Mouse (Mus musculus): ENCODE results near the gene Kcnj9. TPM values are rescaled to one million over a fixed set of nuclear protein-coding genes. Genes with fewer than 3 reads are reported as not detected.

The Kcnj9 gene
- not detected for polyA plus RNA-seq (2017; shearing (Covaris generic))

DNA sequence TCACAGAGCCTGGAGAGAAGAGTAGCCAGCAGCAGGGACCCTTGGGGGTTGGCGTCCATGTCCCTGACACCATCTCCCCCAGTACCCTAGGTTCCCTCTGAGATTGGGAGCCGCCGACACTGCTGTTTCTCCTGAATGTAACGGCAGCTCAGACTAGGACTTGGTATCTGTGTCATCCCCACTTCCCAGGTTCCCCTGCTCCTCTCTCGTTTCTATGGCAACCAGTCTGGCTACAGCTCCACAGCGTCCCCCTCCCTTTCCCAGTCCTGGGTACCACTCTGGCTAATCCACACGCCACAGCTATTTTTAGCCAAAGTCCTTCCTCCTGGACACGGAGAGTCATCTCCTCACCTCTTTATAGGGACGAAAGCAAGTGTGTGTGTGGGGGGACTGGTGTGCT is at the start of gene Kcnj9:
Kcnj9 (minus strand) TSS at position 188 of the 400 bp plus-strand sequence.
- ATAC-seq = no peak

DNA sequence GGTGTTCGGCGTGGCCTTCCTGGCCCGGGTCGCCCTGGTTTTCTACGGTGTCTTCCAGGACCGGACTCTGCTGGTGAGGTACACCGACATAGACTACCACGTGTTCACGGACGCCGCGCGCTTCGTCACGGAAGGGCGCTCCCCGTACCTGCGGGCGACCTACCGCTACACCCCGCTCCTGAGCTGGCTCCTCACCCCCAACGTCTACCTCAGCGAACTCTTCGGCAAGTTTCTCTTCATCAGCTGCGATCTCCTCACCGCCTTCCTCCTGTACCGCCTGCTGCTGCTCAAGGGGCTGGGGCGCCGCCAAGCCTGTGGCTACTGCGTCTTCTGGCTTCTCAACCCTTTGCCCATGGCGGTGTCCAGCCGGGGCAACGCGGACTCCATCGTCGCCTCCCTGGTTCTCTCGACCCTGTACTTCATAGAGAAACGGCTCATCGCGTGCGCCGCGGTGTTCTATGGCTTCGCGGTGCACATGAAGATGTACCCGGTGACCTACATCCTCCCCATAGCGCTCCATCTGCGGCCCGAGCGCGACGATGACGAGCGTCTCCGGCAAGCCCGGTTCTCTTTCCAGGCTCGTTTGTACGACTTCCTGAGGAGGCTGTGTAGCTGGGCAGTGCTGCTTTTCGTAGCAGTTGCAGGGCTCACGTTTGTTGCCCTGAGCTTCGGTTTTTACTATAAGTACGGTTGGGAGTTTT is 47.8 kb upstream of the Kcnj9 start:
- ATAC-seq = peak; percentile 44

DNA sequence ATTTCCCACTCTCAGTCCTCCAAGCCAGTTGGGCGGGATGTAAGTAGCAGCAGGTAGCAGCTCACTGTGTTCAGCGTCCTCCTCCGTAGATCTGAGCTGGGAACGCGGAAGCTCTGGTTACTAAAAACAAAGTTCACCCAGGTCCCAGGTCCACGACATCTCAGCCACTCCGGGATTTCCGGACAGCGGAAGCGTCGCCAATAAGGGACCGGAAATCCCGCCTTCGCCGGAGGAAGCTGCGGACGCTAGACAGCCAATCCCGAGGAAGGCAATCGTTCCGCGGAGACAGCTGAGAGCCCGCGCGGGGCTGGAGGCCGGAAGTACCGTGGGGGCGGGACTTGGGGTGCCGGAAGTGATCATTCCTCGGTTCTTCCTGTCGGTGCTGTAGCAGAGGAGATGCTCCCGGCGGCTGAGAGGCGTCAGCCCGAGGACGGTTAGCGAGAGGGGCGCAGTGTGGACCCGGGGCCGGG is 47.1 kb upstream of the Kcnj9 start, which contains the start of gene Pigm:
Pigm (plus strand) TSS at position 349 of the 470 bp plus-strand sequence.
- peak; percentile 93 for ATAC-seq

DNA sequence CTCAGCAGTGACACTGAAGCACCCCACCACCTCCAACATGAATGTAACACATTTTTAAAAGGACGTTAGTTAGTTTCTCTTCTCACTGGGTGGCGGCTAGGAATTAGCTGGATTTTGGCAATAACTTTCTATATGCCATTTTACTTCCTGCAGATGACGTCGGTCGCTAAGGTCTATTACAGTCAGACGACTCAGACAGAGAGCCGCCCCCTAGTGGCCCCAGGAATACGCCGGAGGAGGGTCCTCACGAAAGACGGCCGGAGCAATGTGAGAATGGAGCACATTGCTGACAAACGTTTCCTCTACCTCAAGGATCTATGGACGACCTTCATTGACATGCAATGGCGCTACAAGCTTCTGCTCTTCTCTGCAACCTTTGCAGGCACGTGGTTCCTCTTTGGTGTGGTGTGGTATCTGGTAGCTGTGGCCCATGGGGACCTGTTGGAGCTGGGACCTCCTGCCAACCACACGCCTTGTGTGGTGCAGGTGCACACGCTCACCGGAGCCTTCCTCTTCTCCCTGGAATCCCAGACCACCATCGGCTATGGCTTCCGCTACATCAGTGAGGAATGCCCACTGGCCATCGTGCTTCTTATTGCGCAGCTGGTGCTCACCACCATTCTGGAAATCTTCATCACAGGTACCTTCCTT is 39.8 kb upstream of the Kcnj9 start:
- ATAC-seq = peak; percentile 97

DNA sequence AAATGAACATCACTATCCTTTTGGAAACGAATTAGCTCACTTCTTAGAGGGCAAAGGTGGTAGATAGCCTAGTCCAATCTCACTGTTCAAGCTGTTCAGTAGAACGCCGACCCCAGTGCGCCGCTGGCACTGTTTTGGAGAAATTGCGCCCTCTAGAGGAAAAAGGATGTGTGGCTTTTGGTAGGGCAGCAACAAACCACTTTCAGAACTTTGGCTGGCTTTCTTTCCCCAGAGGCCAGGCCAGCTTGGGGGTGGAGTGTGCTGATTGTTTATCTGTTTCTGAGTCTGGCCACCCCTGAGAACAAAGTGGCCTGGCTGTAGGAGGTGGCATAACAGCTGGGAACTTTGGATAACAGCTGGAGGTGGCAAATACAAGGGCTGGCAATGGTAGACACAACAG is 35.6 kb upstream of the Kcnj9 start:
- no peak for ATAC-seq

DNA sequence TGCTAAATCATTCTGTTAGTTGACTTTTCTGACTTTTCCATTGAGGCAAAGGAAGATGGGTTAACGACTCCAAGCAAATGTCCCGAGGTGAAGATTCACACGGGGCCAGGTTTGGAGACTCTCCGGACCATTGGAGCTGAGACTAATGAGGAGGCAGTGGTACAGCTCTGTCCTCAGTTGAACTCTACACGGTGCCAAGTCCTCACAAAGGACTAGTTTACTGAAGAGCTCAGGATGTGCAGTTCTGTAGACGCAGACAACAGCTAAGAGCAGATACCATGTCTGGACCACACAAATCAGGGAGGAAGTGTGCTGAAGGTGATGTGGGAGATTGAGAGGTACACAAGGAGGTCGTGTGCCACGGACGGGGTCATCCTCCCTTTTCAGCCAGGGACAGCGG is 29.2 kb upstream of the Kcnj9 start:
- ATAC-seq = no peak

DNA sequence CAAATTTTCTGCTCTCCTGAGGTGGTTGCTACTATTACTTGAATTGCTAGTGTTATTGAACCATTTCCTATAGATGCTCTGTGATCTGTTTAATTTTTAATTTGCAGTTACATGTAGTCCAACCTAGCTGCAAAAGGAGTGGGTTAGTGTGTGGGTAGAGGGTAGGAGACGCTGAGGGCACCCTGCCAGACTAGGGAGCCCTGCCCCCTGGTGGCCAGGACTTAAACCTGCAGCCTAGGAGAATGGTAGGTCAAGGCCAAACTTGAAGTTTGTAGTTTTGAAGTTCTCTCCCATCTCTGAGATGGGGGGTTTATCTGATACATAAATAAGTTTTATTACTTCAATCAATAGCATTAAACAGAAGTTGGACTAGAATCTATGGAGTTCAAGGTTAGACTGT is 28.4 kb upstream of the Kcnj9 start:
- peak; percentile 90 for ATAC-seq

DNA sequence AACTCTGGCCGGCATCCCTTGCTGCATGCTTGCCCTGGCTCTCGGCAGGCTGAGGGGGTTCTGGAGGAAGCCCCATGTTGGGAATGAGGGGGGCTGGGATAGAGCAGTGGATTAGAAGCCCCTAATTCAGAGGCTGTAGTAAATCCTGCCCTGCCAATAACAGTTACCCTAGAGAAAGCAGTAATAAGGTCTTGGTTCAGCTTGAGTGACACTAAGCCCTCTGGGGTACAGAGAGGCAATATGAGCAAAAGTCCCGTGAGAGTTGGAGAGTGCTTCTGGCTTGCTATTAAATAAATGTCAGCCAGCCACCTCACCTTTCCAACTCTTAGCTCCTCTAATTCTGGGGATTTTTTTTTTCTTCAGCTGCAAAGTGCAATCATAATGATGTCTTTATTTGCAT is 26.2 kb upstream of the Kcnj9 start:
- ATAC-seq = no peak

DNA sequence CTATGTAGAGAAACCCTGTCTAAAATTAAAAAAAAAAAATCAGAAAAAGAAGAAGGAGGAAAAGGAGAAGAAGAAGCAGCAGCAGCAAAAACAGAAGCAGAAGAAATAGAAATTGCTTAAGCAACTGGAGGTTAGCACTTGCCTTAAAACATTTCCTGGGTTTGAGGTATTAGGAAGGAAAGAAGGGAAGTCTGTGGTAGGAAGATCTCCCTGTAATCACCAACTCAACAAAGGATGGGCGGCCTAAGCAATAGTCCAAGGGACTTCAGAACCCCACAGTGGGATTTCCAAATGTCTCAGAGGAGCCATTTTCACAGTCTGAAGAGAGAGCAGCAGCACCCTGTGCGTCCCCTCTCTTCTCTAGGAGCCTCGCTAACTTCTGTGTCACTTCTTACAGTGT is 23.3 kb upstream of the Kcnj9 start:
- ATAC-seq = no peak

DNA sequence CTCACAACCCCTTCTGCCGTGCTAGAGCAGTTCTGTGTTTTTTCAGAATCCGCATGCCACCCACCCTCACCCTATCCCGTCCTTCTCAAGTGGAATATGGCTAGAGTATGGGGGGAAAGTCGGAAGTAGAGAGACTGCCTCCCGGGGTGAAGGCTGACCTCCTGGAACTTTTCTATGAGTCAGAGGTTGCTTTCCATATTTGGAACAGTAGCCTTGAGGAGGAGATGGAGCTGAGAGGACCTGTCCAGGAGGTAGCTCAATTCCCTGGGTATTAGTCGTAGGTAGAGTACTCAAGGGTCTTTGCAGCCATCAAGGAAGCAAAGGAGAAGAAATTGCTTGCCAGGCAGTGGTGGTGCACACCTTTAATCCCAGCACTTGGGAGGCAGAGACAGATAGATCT is 22.9 kb upstream of the Kcnj9 start:
- ATAC-seq = no peak

DNA sequence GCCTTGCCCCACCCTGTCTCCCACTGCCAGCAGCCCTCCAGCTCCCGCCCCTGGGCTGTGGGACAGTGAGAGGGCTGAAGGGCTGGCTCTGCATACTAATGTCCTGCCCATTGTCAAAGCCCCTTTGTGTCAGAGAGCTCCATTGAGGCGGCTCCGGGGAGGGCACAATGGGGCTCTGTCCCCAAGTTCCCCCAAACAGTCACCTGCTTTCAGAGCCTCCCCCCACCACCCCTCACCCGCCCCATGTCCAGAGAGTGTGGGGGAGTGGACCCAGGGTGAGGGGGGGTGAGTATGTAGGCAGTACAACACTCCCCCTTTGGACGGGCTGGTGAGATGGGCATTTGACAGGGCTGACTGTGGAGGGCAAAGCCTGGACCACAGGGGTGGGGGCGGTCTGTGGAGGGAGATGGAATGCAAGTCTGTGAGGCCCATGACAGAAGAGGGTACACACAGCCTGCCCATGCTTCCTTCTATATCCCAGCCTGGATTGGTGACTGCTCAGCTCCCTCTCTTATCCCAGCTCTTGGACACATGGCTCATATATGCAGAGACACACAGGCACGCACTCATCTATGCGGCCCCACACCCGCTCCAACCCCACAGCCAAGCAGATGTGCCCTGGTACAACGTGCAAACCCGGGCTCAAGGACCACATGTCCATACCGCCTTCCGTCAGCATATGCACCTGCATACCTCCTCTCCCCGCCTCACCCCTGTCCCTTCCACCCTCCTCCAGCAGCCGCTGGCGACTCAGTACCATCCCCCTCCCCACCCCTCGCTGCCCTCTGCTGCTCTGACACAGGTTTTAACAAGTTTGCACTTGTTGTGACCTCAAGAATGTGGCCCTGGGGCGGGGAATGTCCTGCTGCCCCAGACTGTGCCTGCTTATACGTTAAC is 21.0 kb upstream of the Kcnj9 start:
- ATAC-seq = no peak

DNA sequence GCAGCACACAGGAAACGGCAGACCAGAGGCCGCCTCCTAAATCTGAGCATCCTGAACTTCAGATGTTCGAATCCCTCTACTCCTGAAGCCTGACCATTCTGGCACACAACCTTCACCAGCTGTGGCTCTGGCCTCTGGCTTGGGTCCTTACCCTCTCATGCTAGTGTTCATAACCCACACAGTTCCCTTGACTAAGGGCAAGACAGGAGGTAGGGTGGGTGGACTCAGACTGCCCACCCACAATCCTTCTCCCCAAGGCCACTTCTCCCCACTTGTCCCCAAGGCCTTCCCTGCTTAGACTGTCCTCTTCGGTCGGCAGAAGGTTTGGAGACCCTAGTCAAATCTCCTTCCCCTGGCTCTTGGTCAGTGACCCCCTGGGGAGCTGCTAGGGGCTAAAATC is 20.4 kb upstream of the Kcnj9 start:
- ATAC-seq = no peak

DNA sequence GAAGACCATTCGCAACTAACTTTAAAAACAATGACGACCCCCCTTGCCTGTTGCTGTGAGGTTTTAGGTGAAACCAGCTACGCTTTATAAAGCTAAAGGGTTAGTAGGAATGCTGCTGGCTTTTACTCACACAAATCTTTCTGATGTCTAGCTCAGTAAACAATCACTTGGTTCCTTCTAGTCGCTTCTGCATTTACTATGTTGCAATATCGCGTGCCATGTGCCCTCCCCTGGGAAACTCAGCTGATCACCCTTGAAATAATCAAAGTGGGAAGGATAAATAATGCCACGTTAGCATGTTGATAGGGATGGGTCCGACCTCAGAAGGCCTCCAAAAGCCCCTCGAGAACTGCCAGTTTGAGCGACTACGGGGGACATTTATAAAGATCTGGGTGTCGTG is 18.3 kb upstream of the Kcnj9 start:
- no peak for ATAC-seq

DNA sequence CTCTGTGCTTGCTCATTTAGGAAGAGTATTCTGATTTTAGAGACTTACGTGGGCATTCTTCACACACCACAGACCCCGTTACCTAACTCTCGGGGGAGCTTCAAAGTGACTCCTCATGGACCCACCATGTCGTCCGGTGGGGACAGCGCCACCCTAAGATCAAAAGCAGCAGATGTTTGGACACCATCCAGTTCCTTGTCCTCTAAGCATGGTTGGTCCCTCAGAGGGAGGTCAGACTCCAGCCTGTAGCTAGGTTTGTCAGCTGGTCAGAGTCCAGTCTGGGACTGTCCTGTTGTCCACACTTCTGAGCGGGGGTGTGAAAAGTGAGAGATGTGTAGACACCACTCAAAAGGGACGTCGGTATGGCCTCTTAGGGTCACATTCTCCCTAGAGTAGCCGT is 17.6 kb upstream of the Kcnj9 start:
- ATAC-seq = no peak

DNA sequence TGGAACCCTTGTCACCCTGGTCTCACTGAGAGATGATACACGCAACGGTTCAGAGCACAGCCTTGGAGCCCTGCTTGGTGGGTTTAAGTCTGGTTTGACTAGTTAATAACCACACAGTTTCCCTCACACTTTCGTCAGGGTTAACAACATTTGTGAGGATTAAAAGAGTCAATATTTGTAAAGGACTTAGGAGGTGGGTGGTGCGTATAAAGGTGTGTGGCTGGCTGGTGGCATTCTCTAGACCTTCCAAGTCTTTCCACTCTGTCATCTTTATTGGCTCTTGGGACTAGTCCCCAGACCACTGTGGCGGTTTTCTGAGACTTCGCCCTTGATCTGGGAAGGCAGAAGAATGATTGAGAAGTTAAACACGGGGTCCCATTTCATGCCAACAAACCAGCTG is 15.7 kb upstream of the Kcnj9 start:
- no peak for ATAC-seq

DNA sequence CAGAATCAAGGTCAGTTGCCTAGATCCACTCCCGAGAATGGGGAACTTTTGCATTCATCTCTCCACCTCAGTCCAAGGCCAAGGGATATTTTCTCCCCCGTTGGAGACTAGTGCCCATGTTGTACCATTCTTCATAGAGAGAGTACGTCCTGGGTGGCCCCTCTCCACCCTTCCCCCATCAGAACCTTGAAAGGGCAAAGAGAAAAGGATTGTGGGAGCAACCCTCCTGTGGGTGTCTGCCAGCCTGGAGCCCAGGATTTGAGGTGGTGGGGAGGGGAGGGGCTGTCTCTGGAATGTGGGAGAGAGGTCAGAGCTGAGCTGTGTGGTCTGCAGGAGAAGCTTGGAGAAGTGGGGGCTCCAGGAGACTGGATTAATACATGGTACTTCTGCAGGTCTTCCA is 14.8 kb upstream of the Kcnj9 start:
- ATAC-seq = no peak

DNA sequence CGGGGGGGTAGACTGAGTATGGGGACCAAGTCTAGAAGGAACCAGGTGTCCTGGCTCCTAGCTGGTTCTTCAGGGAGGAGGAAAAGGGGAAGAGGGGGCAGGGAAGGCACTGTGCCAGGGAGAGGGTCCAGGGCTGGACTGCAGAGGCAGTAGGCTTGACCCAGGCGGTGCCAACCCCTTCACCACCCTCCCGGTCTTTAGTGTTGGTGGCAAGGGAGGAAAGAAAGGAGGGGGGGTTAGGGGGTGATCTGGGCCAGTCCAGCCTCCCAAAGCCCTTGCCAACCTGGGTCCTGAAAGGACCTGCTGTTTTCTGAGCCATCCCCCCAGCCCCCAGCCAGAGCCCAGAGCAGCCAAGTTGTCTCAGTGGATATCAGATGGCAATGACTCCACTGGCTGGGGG is 13.6 kb upstream of the Kcnj9 start:
- ATAC-seq = no peak

DNA sequence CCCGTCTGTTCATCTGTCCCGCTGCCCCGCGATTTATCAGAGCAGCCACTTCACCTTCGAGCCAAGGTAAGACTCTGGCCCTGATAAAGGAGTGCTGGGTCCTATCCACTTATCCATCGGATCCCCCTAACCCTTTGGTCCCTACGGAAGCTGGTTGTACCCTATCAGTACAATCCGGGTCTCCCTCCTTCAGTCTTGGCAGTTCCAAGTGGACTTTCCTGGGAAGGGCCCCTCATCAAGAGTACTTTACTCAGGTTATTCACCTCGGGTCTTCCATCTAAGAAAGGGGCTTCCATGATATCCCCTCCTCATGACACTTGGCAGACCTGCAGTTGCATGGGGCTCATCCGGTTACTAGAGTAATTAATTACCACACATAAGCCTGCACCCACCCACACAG is 12.3 kb upstream of the Kcnj9 start:
- no peak for ATAC-seq

DNA sequence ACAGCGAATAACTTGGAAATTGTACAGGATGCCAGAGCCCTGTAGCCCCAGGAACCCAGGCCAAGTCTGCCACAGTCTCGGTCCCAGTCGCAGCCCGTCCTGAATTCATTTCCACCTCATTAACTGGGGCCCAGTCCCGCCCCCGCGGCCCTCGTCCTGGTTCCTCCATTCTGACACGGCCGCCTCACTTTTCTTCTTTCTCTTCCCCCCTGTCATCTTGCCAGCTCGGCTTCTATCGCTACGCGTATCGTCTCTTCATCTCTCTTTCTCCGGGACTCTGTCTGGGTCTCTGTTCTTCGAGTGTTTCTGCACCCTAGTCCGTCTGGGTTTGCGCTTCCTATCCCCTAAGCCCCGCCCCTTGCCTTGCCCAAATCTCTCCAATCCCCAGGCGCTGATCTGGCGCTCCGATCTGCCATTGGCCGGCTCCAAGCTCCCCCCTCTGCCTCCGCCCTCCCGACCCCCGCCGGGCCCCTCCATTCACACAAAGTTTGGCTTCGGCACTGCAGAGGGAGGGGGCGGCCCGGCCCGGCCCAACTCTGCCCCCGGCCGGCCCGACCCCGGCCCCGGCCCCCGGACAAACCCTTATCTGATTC is 11.7 kb upstream of the Kcnj9 start, which contains the start of gene Kcnj10:
Kcnj10 (plus strand) TSS at position 482 of the 593 bp plus-strand sequence.
- ATAC-seq = peak; percentile 90

DNA sequence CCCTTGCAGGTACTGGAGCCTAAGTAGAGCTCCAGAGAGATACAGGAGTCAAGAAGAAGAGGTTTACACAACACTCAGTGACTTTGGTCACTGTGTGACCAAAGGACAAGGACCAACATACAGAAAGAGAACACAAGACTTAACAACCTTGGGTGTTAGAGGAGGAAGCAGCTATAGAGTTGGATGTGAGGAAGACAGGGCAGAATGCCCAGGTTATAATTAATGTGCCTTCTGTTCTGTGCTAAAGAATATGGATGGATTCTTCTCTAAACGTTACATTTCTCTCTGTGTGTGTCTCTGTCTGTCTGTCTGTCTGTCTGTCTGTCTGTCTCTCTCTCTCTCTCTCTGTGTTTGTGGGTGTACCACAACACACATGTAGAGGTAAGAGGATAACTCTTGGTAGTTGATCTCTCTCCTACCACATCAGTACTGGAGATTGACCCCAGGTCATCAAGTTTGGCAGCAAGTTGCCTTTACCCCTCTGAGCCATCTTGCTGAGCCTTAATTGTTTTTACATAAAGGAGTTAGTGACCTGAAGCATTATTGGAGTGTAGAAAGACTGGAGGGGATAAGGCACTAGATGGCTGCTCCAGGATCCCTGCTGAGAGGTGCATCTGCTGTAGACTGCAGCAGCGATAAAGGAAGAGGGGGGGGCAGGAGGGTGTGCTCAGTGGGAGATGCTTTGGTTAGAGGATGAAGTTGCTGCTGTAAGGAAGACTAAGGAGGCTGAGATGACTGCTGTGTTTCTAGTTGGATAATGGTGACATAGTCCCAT is 8.5 kb upstream of the Kcnj9 start:
- ATAC-seq = no peak

DNA sequence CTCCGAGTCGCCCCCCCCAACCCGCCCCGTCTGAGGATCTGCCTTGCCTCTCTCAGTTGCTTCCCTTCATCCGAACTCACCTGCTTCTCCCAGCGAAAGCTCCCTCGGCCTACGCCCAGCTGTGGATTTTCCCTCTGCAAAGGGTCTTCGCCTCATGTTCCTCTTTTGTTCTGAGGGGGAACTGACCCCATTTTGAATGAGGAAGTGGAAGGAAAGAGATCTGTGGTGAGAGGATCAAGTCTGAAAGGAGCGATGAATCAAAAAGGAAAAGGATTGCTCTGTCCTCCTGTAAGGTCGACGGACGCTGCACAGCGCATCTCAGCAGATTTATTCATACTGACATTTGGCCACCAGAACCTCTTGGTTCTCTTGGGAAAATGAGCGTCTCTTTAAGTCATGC is 6.7 kb upstream of the Kcnj9 start:
- no peak for ATAC-seq

DNA sequence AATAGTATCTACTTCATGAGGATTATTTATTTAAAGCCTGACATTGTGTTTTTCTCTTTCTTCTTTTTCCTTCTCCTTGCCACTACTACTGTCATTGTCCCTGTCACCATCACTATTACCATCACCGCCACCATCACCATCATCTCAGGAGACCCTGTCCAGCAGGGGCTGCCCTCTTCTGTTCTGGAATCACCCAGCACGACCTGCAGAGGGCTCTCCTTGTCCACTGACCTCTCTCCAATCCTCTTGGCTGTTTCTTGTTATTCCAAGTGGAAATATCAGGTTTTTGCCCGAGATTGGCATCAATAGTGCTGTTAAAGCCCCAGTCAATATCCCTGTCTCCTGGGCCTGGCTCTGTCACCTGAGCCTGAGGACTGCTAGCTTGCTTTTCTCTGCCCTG is 4.4 kb upstream of the Kcnj9 start:
- ATAC-seq = no peak
